Mouse (Mus musculus): ENCODE data around the gene Ccdc12. TPM values are rescaled to one million over a fixed set of nuclear protein-coding genes. Genes with fewer than 3 reads are reported as not detected.
A peak's percentile ranks its signal among the peaks of the same experiment; 100 is the strongest.

Gene Ccdc12
- total RNA-seq, 2 experiments from 2014 or later: 43.4 to 51.7 TPM

DNA sequence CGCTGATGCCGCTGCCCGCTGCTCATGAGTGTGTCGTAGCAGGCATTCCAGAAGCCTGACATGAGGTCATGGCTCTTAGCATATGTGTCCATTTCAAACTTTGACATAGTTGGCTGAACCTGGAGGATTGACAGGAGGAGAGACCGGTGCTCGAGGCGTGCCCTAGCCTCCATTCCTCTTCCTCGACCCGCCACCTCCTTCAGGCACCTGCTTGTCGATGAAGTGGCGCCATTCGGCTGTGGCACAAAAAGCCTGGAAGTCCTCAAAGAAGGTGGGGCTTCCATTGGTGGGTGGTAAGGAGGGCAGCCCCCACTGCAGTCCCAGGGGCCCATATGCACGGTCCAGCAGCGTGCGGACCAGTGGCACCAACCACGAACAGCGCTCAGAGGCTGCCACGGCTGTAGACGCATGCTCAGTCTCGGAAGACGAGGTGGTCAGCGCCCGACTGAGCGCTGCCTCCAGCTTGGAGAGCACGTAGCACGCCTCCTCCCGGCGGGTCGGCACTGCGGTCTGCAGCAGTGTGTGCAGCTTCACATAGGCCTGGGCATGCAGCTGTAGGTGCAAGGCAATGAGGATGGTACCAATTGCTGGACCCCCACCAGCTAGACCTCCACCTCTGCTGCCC lies 24.5 kb upstream of the Ccdc12 start:
- no peak for TF ChIP-seq CTCF (IDR thresholded peaks at IDR 0.05)
- Histone ChIP-seq H3K27ac (no peak overlapping the region), H3K4me3 (no peak overlapping the region)
- intact Hi-C loops (cut with DNase I): loop anchor here (2.0 to 5.0 kb wide), 3 partner anchors 151 to 221 kb away; no protein-coding TSS in a partner anchor
- DNase-seq: no peak

DNA sequence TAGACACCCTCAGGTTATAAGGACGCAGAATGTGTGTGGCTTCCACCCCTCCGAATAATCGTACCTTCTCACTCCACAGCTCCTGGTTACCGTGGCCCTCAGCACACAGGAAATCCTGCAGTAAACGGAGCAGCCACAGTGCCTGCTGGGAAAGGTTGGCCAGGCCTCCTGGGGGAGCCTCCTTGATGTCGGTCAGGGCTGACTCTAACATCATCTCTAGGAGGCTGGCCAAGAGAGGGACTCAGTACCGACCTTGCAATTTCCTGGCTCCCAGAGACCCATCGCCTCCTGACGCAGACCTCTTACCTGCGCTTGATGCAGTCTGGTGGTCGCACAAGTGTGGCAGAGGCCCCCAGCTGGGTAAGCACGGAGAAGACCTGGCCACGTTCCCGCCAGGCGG lies 23.6 kb upstream of the Ccdc12 start:
- no peak for DNase-seq
- intact Hi-C loops (cut with DNase I): loop anchor here (5.0 kb wide), 1 partner anchor 150 kb away; no protein-coding TSS in a partner anchor
- Histone ChIP-seq H3K27ac (no peak overlapping the region), H3K4me3 (no peak overlapping the region)
- TF ChIP-seq CTCF (IDR thresholded peaks at IDR 0.05): no peak

GRCm38 (mm10) chr9:110633882-110634281 lies 22.4 kb upstream of the Ccdc12 start:
- no peak overlapping the region for H3K4me3 ChIP-seq
- no peak for DNase-seq
- intact Hi-C loops (cut with DNase I): loop anchor here (5.0 kb wide), 1 partner anchor 148 kb away; no protein-coding TSS in a partner anchor
- no peak overlapping the region for H3K27ac ChIP-seq
- TF ChIP-seq CTCF (IDR thresholded peaks at IDR 0.05): no peak

GRCm38 (mm10) chr9:110635225-110635624 lies 21.1 kb upstream of the Ccdc12 start:
- intact Hi-C loops (cut with DNase I): loop anchor here (1.0 kb wide), 1 partner anchor 74 kb away; no protein-coding TSS in a partner anchor
- Histone ChIP-seq H3K27ac (no peak overlapping the region), H3K4me3 (no peak overlapping the region)
- peak; percentile 93 for DNase-seq
- peak; percentile 87 for TF ChIP-seq CTCF (IDR thresholded peaks at IDR 0.05)

GRCm38 (mm10) chr9:110638611-110639021 lies 17.7 kb upstream of the Ccdc12 start:
- Histone ChIP-seq H3K27ac (no peak overlapping the region), H3K4me3 (no peak overlapping the region)
- intact Hi-C loops (cut with DNase I): no loop called here
- no peak for TF ChIP-seq CTCF (IDR thresholded peaks at IDR 0.05)
- no peak for DNase-seq

DNA sequence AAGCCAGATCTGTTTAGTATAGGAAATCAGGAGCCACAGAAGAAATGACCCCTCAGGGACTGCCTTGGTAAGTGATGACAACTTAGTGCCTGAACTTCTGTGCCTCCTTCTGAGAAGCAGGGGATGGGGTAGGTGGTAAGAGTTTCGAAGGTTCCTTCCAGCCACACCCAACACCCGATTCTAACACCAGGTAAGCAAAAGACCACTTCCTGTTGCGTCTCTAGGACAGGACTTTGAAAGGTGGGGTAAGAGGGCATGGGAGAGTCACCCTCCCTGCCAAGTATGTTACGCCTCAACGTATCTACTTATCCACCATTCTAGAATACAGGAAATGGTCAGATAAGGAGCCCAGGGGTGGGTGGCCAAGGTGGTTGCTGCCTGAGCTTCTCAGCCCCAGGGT lies 15.3 kb upstream of the Ccdc12 start:
- intact Hi-C loops (cut with DNase I): no loop called here
- H3K27ac ChIP-seq: no peak overlapping the region
- H3K4me3 ChIP-seq: no peak overlapping the region
- TF ChIP-seq CTCF (IDR thresholded peaks at IDR 0.05): no peak
- DNase-seq: no peak

- Histone ChIP-seq H3K27ac (no peak overlapping the region), H3K4me3 (no peak overlapping the region)
- DNase-seq: no peak
- no peak for TF ChIP-seq CTCF (IDR thresholded peaks at IDR 0.05)
- intact Hi-C loops (cut with DNase I): no loop called here
Observed at GRCm38 (mm10) chr9:110642812-110643524, 13.3 kb upstream of the Ccdc12 start.

- TF ChIP-seq CTCF (IDR thresholded peaks at IDR 0.05): no peak
- no peak overlapping the region for H3K4me3 ChIP-seq
- no peak for DNase-seq
- intact Hi-C loops (cut with DNase I): no loop called here
- no peak overlapping the region for H3K27ac ChIP-seq
Observed at GRCm38 (mm10) chr9:110643787-110644186, 12.5 kb upstream of the Ccdc12 start.

DNA sequence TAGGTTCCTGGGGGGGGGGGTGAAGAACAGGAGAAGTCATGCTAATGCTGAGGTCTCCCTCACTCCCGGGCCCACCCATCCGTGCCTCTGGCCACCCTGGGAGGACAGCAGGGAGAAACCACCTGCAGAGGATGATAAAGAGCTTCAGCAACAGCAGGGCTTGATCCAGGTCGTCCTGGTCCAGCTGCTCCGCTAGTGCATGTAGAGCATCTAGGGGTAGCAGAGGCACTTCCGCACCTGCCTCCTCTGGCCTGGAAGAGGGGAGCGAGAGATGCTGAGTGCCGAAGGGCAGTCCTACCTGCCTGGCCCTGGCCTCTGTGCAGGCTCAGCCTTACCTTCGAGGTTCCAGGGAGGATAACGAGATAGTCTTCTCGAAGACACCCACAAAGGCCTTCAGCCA lies 12.0 kb upstream of the Ccdc12 start:
- intact Hi-C loops (cut with DNase I): no loop called here
- no peak for DNase-seq
- TF ChIP-seq CTCF (IDR thresholded peaks at IDR 0.05): no peak
- Histone ChIP-seq H3K4me3 (no peak overlapping the region), H3K27ac (no peak overlapping the region)

DNA sequence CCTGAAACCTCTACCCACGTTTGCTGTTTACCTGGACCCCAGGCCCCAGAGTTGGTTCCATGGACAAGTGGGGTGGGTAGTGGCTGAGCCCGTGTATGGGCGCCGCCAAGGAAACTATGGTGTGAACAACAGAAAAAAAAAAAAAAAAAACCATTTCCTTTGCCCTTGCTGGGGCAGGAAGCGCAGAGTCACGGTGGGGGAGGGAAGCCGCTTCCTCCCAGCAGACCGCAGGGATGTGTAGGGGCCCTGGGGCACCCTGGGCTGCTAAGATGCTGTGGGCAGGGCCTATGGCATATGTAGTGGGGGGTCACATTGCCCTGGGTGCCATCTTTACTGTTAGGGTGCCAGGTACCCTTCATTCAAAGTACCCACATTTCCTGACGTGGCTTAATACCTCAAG lies 11.1 kb upstream of the Ccdc12 start:
- no peak overlapping the region for H3K4me3 ChIP-seq
- TF ChIP-seq CTCF (IDR thresholded peaks at IDR 0.05): no peak
- H3K27ac ChIP-seq: no peak overlapping the region
- intact Hi-C loops (cut with DNase I): no loop called here
- DNase-seq: no peak

GRCm38 (mm10) chr9:110649775-110650174 lies 6.5 kb upstream of the Ccdc12 start:
- intact Hi-C loops (cut with DNase I): loop anchor here (5.0 kb wide), 2 partner anchors 38 to 58 kb away; no protein-coding TSS in a partner anchor
- Histone ChIP-seq H3K4me3 (no peak overlapping the region), H3K27ac (no peak overlapping the region)
- TF ChIP-seq CTCF (IDR thresholded peaks at IDR 0.05): no peak
- no peak for DNase-seq

- H3K4me3 ChIP-seq: peak overlapping the region; percentile 86
- no peak for DNase-seq
- peak; percentile 21; the same call in 1 of the 2 replicates for TF ChIP-seq CTCF (IDR thresholded peaks at IDR 0.05)
- H3K27ac ChIP-seq: peak overlapping the region; percentile 93
- intact Hi-C loops (cut with DNase I): loop anchor here (5.0 kb wide), 2 partner anchors 35 to 55 kb away; no protein-coding TSS in a partner anchor
Observed at GRCm38 (mm10) chr9:110651931-110652722, 4.2 kb upstream of the Ccdc12 start.
